Mouse (Mus musculus): ENCODE data around the gene Cacna2d4. TPM values are rescaled to one million over a fixed set of nuclear protein-coding genes. Genes with fewer than 3 reads are reported as not detected.

Cacna2d4 gene
- polyA plus RNA-seq, 1 experiment: not detected

- Histone ChIP-seq H3K27ac (ENCODE audit: insufficient read depth, low read depth, low read length) (no peak overlapping the region), H3K4me3 (ENCODE audit: insufficient read depth, low read length) (no peak overlapping the region)
- TF ChIP-seq POLR2A (IDR thresholded peaks at IDR 0.05; ENCODE audit: borderline replicate concordance, low read depth, low read length): no peak
- TF ChIP-seq CTCF (IDR thresholded peaks at IDR 0.05; ENCODE audit: low read depth, low read length): no peak
These were observed 84.2 kb downstream of the Cacna2d4 start for GRCm38 (mm10) chr6:119320481-119320880.

DNA sequence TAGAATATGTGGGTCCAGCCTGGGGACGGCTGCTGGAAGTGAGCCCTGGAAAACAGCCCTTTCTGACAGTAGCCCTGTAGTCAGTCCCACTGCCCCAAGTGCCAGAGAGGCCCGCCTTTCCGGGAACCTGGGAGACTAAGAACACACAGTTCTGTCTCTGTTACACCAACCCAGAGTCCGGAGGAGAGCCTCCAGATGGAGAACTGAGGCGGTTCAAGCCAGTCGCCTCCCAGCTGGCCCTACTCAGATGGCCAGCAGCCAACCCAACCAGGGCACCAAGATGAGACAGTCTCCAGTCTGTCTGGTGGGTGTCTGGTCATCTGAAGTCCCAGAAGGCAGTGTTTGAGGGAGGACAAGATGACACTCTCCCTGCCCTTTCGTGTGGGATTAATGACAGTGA is 85.4 kb downstream of the Cacna2d4 start:
- no peak for TF ChIP-seq POLR2A (IDR thresholded peaks at IDR 0.05; ENCODE audit: borderline replicate concordance, low read depth, low read length)
- no peak for TF ChIP-seq CTCF (IDR thresholded peaks at IDR 0.05; ENCODE audit: low read depth, low read length)
- no peaks in the 10 kb centered on the region for H3K4me1 ChIP-seq (ENCODE audit: control insufficient read depth, insufficient read depth, low read length)

More at GRCm38 (mm10) chr6:119320481-119320880, 84.2 kb downstream of the Cacna2d4 start:
- H3K4me1 ChIP-seq (ENCODE audit: control insufficient read depth, insufficient read depth, low read length): no peaks in the 10 kb centered on the region

GRCm38 (mm10) chr6:119324776-119325175 is 88.5 kb downstream of the Cacna2d4 start:
- TF ChIP-seq POLR2A (IDR thresholded peaks at IDR 0.05; ENCODE audit: borderline replicate concordance, low read depth, low read length): no peak
- no peak for TF ChIP-seq CTCF (IDR thresholded peaks at IDR 0.05; ENCODE audit: low read depth, low read length)
- H3K4me1 ChIP-seq (ENCODE audit: control insufficient read depth, insufficient read depth, low read length): no peaks in the 10 kb centered on the region
- no peak overlapping the region for H3K4me3 ChIP-seq (ENCODE audit: insufficient read depth, low read length)
- H3K27ac ChIP-seq (ENCODE audit: insufficient read depth, low read depth, low read length): no peak overlapping the region

More for the DNA sequence above, 85.4 kb downstream of the Cacna2d4 start:
- H3K27ac ChIP-seq (ENCODE audit: insufficient read depth, low read depth, low read length): no peak overlapping the region
- no peak overlapping the region for H3K4me3 ChIP-seq (ENCODE audit: insufficient read depth, low read length)

DNA sequence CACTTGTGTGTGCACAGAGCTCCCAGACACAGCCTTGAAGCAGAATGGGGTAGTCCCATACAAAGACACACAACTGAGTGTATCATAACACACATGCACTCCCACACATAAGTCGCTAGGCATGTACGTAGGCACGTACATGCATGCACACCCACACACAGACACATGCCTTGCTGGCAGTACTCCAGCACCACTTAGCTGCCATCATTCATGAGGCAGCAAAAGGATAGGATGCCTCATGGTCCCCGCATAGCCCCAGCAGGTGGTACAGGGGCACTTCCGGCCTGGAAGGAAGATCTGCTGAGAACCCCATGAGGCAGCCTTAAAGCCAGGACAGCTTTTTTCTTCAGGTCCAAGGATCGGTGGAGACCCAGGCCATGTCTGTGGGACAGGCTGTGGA is 89.7 kb downstream of the Cacna2d4 start:
- Histone ChIP-seq H3K27ac (ENCODE audit: insufficient read depth, low read depth, low read length) (no peak overlapping the region), H3K4me3 (ENCODE audit: insufficient read depth, low read length) (no peak overlapping the region), H3K4me1 (ENCODE audit: control insufficient read depth, insufficient read depth, low read length) (no peaks in the 10 kb centered on the region)
- no peak for TF ChIP-seq CTCF (IDR thresholded peaks at IDR 0.05; ENCODE audit: low read depth, low read length)
- TF ChIP-seq POLR2A (IDR thresholded peaks at IDR 0.05; ENCODE audit: borderline replicate concordance, low read depth, low read length): no peak

- Histone ChIP-seq H3K4me3 (ENCODE audit: insufficient read depth, low read length) (no peak overlapping the region), H3K4me1 (ENCODE audit: control insufficient read depth, insufficient read depth, low read length) (no peaks in the 10 kb centered on the region), H3K27ac (ENCODE audit: insufficient read depth, low read depth, low read length) (no peak overlapping the region)
- TF ChIP-seq POLR2A (IDR thresholded peaks at IDR 0.05; ENCODE audit: borderline replicate concordance, low read depth, low read length) (no peak), CTCF (IDR thresholded peaks at IDR 0.05; ENCODE audit: low read depth, low read length) (no peak)
These were observed 90.2 kb downstream of the Cacna2d4 start for GRCm38 (mm10) chr6:119326541-119326940.

GRCm38 (mm10) chr6:119328521-119329115 is 92.3 kb downstream of the Cacna2d4 start:
- H3K27ac ChIP-seq (ENCODE audit: insufficient read depth, low read depth, low read length): no peak overlapping the region
- H3K4me1 ChIP-seq (ENCODE audit: control insufficient read depth, insufficient read depth, low read length): no peaks in the 10 kb centered on the region
- no peak overlapping the region for H3K4me3 ChIP-seq (ENCODE audit: insufficient read depth, low read length)
- no peak for TF ChIP-seq CTCF (IDR thresholded peaks at IDR 0.05; ENCODE audit: low read depth, low read length)
- TF ChIP-seq POLR2A (IDR thresholded peaks at IDR 0.05; ENCODE audit: borderline replicate concordance, low read depth, low read length): no peak

DNA sequence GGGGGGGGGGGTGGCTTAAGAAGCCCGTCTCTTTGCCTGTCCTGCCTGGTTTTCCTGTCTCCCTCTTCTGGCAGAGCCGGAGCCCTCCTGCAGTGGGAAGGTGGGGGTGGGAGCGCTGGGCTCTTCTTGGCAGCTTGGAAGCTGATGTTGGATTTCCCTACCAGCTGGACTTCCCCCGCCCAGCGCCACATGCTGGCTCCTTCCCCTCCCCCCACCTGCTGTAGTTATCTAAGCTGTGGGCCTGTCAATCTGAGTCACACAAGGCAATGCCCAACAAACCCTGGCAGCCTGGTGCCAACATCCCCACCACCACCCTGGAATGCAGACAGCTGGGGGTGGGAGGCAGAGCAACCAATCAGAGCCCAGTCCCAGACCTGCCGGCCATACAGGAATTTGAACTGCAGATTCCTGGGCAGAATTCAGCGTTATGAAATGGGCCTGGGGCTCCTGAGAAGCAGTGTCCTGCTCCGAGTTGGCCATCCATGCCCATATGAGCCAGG is 92.9 kb downstream of the Cacna2d4 start:
- no peak for TF ChIP-seq CTCF (IDR thresholded peaks at IDR 0.05; ENCODE audit: low read depth, low read length)
- TF ChIP-seq POLR2A (IDR thresholded peaks at IDR 0.05; ENCODE audit: borderline replicate concordance, low read depth, low read length): no peak
- Histone ChIP-seq H3K27ac (ENCODE audit: insufficient read depth, low read depth, low read length) (no peak overlapping the region), H3K4me1 (ENCODE audit: control insufficient read depth, insufficient read depth, low read length) (no peaks in the 10 kb centered on the region)

DNA sequence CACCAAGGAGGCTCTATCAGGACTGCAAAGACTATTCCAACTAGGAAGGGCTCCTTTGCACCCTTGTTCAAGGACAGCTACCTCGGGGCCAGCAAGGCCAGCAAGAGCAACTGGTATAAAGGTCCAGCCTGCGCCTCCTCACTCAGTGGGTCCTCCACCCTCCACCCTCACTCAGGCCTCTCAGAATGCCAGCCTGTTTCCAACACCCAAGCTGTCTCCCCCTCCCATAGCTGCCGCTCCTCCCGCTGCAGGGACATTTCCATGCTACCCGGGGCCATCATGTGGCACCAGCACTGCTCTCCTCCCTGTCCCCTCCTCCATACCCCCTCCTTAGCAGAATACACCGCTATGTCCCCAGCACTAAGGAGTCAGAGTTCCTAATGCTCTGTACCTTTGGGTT is 93.6 kb downstream of the Cacna2d4 start:
- H3K4me3 ChIP-seq (ENCODE audit: insufficient read depth, low read length): no peak overlapping the region
- no peaks in the 10 kb centered on the region for H3K4me1 ChIP-seq (ENCODE audit: control insufficient read depth, insufficient read depth, low read length)
- no peak overlapping the region for H3K27ac ChIP-seq (ENCODE audit: insufficient read depth, low read depth, low read length)
- no peak for TF ChIP-seq CTCF (IDR thresholded peaks at IDR 0.05; ENCODE audit: low read depth, low read length)

More for the DNA sequence above, 92.9 kb downstream of the Cacna2d4 start:
- H3K4me3 ChIP-seq (ENCODE audit: insufficient read depth, low read length): no peak overlapping the region

GRCm38 (mm10) chr6:119330506-119330905 is 94.2 kb downstream of the Cacna2d4 start, which contains the start of gene Lrtm2:
TSS of gene Lrtm2 (minus strand) at chr6:119330766.
- Histone ChIP-seq H3K27ac (ENCODE audit: insufficient read depth, low read depth, low read length) (no peak within 1 kb of the TSS), H3K4me3 (ENCODE audit: insufficient read depth, low read length) (no peak within 1 kb of the TSS), H3K4me1 (ENCODE audit: control insufficient read depth, insufficient read depth, low read length) (no peaks in the 10 kb centered on the region)
- TF ChIP-seq CTCF (IDR thresholded peaks at IDR 0.05; ENCODE audit: low read depth, low read length): no peak
- no peak for TF ChIP-seq POLR2A (IDR thresholded peaks at IDR 0.05; ENCODE audit: borderline replicate concordance, low read depth, low read length)

DNA sequence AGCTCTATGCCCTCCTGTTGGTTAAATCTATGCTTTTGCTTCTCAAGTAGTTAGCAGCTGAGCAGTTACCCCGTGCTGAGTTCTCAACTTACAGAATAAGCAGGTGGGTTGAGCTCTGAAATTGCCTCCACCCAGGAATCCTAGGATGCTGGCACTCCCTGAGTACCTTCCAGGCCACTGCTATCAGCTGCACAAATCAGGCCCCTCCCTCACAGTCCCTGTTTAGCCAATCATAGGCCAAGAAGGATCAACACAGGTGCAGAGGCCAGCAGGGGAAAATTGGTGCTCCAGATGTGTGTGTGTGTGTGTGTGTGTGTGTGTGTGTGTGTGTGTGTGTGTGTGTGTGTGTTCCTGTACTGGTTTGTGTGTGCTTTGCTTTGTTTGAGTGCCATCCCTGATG is 95.8 kb downstream of the Cacna2d4 start:
- TF ChIP-seq POLR2A (IDR thresholded peaks at IDR 0.05; ENCODE audit: borderline replicate concordance, low read depth, low read length) (no peak), CTCF (IDR thresholded peaks at IDR 0.05; ENCODE audit: low read depth, low read length) (no peak)
- no peak overlapping the region for H3K4me3 ChIP-seq (ENCODE audit: insufficient read depth, low read length)
- H3K4me1 ChIP-seq (ENCODE audit: control insufficient read depth, insufficient read depth, low read length): no peaks in the 10 kb centered on the region
- H3K27ac ChIP-seq (ENCODE audit: insufficient read depth, low read depth, low read length): no peak overlapping the region
